Comparison of ENCODE assay signal across 22 mouse cellular contexts in the genomic region with DNA sequence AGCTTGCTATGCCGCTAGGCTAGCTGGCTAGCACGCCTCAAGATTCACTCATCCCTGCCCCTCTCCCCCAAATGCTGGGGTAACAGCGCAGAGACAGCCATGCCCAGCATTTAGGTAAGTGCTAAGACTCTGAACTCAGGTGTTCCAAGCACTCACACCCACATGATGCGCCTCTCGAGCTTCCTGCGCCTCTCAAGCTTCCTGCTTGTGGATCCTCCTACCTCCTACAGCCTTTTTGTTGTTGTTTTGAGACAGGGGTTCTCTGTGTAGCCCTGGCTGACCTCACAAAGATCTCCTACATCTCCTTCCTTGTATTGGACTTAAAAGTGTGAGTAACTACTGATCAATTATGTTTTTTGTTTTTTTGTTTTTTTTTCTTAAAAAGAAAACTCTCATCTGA. TPM values are rescaled to one million over a fixed set of nuclear protein-coding genes. Genes with fewer than 3 reads are reported as not detected.
A peak's percentile ranks its signal among the peaks of the same experiment; 100 is the strongest.
DNase-seq lines count a peak whose midpoint lies in the region; ATAC-seq lines count a peak whose summit lies in the region.
"Had no signal": no experiment of that assay in that cellular context is flagged by ENCODE, and none has a peak within 500 bp of the region (broad histone marks: within the 10 kb centered on the region; RNA-seq: fewer than 3 reads in every experiment).

No protein-coding gene starts in this region.

- DNase-seq in heart, postnatal 14 days: no peak
- no peak for DNase-seq in liver, embryonic 13.5 days
- no peak for DNase-seq in liver
- peak; percentile 52 for DNase-seq in CD4-positive, CD25-positive, alpha-beta regulatory T cell, adult 2 months (ENCODE audit: low read depth, low spot score)
- DNase-seq in naive thymus-derived CD4-positive, alpha-beta T cell, adult 2 months (ENCODE audit: low read depth): peak; percentile 54
- DNase-seq in Muller cell, postnatal 12 days (ENCODE audit: inconsistent ontology term): no peak
- DNase-seq in layer of hippocampus, adult 8-10 months (ENCODE audit: low spot score in 2 of 2): no peak
- DNase-seq: adrenal gland, postnatal 25 days; cerebellum, adult 2 months; forebrain, postnatal 0 days; kidney, postnatal 10 days; right cerebral cortex, postnatal 25 days had no signal

- no peak overlapping the region for H3K9ac ChIP-seq in heart, embryonic 11.5 days (ENCODE audit: low read depth, low read length)
- no peak overlapping the region; the same call in 1 of the 2 replicates for H3K9ac ChIP-seq in liver, embryonic 13.5 days
- H3K9ac ChIP-seq: embryonic facial prominence, embryonic 13.5 days; forebrain, postnatal 0 days; hindbrain, embryonic 13.5 days; liver, embryonic 15.5 days; neural tube, embryonic 13.5 days had no signal

- H3K4me1 ChIP-seq in heart, embryonic 11.5 days (ENCODE audit: control insufficient read depth, insufficient read depth, low read length): peaks cover 64% of the 10 kb centered on the region
- H3K4me1 ChIP-seq in liver, embryonic 13.5 days (replicated peaks): peaks cover 60% of the 10 kb centered on the region

- 90% methylated on average over 6 of the region's 6 CpGs for WGBS in heart, embryonic 11.5 days (ENCODE audit: insufficient replicate concordance)
- 83% methylated on average over 6 of the region's 6 CpGs for WGBS in liver, embryonic 13.5 days (ENCODE audit: insufficient replicate concordance)

- peak overlapping the region; percentile 46; the same call in 1 of the 2 replicates for H3K27ac ChIP-seq in heart, embryonic 11.5 days (ENCODE audit: low read depth, low read length)
- H3K27ac ChIP-seq in liver, embryonic 13.5 days: 0 out of 2 replicates have a peak overlapping the region, but pooled peaks have one; percentile 55
- H3K27ac ChIP-seq: embryonic facial prominence, embryonic 13.5 days; hindbrain, embryonic 13.5 days; layer of hippocampus, adult 2 months; left cerebral cortex, adult 2 months; limb, embryonic 10.5 days; liver, embryonic 15.5 days; neural tube, embryonic 13.5 days had no signal

- H3K4me3 ChIP-seq in heart, embryonic 11.5 days (ENCODE audit: low read depth, low read length): no peak overlapping the region
- H3K4me3 ChIP-seq in liver, embryonic 13.5 days (replicated peaks): no peak overlapping the region
- H3K4me3 ChIP-seq: embryonic facial prominence, embryonic 13.5 days; hindbrain, embryonic 13.5 days; layer of hippocampus, adult 2 months; left cerebral cortex, adult 2 months; limb, embryonic 10.5 days; liver, embryonic 15.5 days; neural tube, embryonic 13.5 days had no signal

- no peaks in the 10 kb centered on the region for H3K27me3 ChIP-seq in heart, embryonic 11.5 days (ENCODE audit: control insufficient read depth, insufficient read depth, low read length)
- H3K27me3 ChIP-seq in liver, embryonic 13.5 days: no peaks in the 10 kb centered on the region
- H3K27me3 ChIP-seq: embryonic facial prominence, embryonic 13.5 days; hindbrain, embryonic 13.5 days; liver, embryonic 15.5 days; neural tube, embryonic 13.5 days; Patski had no signal

- no peak for ATAC-seq in heart, embryonic 11.5 days (replicated peaks; ENCODE audit: insufficient number of reproducible peaks, low FRiP score, low TSS enrichment)
- no peak for ATAC-seq in liver, embryonic 13.5 days (ENCODE audit: low read depth)
- ATAC-seq: forebrain, postnatal 0 days; intestine, postnatal 0 days; Patski had no signal

- intact Hi-C loops in heart, postnatal 14 days (cut with DNase I): no loop called here

- no peak overlapping the region for H3K4me2 ChIP-seq in heart, embryonic 11.5 days
- no peak overlapping the region for H3K4me2 ChIP-seq in liver, embryonic 13.5 days
- H3K4me2 ChIP-seq: embryonic facial prominence, embryonic 13.5 days; hindbrain, embryonic 13.5 days; liver, embryonic 15.5 days; neural tube, embryonic 13.5 days had no signal

- no peaks in the 10 kb centered on the region; the same call in 1 of the 2 replicates for H3K36me3 ChIP-seq in heart, embryonic 11.5 days (ENCODE audit: control insufficient read depth, insufficient read depth, low read length)
- peaks cover 47% of the 10 kb centered on the region for H3K36me3 ChIP-seq in liver, embryonic 13.5 days

- no peaks in the 10 kb centered on the region for H3K9me3 ChIP-seq in heart, embryonic 11.5 days (replicated peaks; ENCODE audit: control insufficient read depth, low read length)
- no peaks in the 10 kb centered on the region for H3K9me3 ChIP-seq in liver, embryonic 13.5 days (replicated peaks)
- H3K9me3 ChIP-seq: embryonic facial prominence, embryonic 13.5 days; hindbrain, embryonic 13.5 days; limb, embryonic 10.5 days; liver, embryonic 15.5 days; neural tube, embryonic 13.5 days had no signal

RNA-seq across cellular contexts. Expression of a gene that starts 6.0 kb away (rescaled TPM):
- 68.1 and 68.4 TPM in 2 replicates for polyA plus RNA-seq in heart, embryonic 11.5 days (2014; fragmentation: Nextera tagmentation; extraction: Ambion mirVana)
- total RNA-seq in heart, postnatal 14 days (2021): 10 to 100 TPM; 30.0 to 33.3 TPM
- 33.1 and 33.3 TPM in 2 replicates for polyA plus RNA-seq in liver, embryonic 13.5 days (2015; fragmentation: Nextera tagmentation; extraction: Ambion mirVana)
- total RNA-seq in layer of hippocampus, adult 8-10 months (2022): 10 to 100 TPM; 25.3 to 27.8 (median 27.1) TPM

RNA-seq across cellular contexts. Expression of a gene that starts 41.4 kb away (rescaled TPM):
- 20.2 and 23.9 TPM in 2 replicates for polyA plus RNA-seq in heart, embryonic 11.5 days (2014; fragmentation: Nextera tagmentation; extraction: Ambion mirVana)
- total RNA-seq in heart, postnatal 14 days (2021): 10 to 100 TPM; 14.5 to 17.4 TPM
- polyA plus RNA-seq in liver, embryonic 13.5 days (2015; fragmentation: Nextera tagmentation; extraction: Ambion mirVana): 8.6 and 10.5 TPM in 2 replicates
- total RNA-seq in layer of hippocampus, adult 8-10 months (2022): 10 to 100 TPM in 3 of 4 experiments, 1 to 10 TPM in 1; 9.4 to 16.6 (median 13.1) TPM

RNA-seq across cellular contexts. Expression of a gene that starts 42.7 kb away (rescaled TPM):
- 31.8 and 33.9 TPM in 2 replicates for polyA plus RNA-seq in heart, embryonic 11.5 days (2014; fragmentation: Nextera tagmentation; extraction: Ambion mirVana)
- total RNA-seq in heart, postnatal 14 days (2021): 10 to 100 TPM; 20.6 to 20.7 TPM
- 25.5 and 28.9 TPM in 2 replicates for polyA plus RNA-seq in liver, embryonic 13.5 days (2015; fragmentation: Nextera tagmentation; extraction: Ambion mirVana)
- total RNA-seq in layer of hippocampus, adult 8-10 months (2022): 10 to 100 TPM; 26.3 to 27.9 (median 27.4) TPM

RNA-seq across cellular contexts. Expression of a gene that starts 58.7 kb away (rescaled TPM):
- polyA plus RNA-seq in heart, embryonic 11.5 days (2014; fragmentation: Nextera tagmentation; extraction: Ambion mirVana): 74.6 and 77.9 TPM in 2 replicates
- total RNA-seq in heart, postnatal 14 days (2021): 10 to 100 TPM; 71.2 to 77.8 TPM
- 157 and 164 TPM in 2 replicates for polyA plus RNA-seq in liver, embryonic 13.5 days (2015; fragmentation: Nextera tagmentation; extraction: Ambion mirVana)
- 10 to 100 TPM; 12.8 to 19.8 (median 16.8) TPM for total RNA-seq in layer of hippocampus, adult 8-10 months (2022)

Comparison
In these comparisons a context has a peak if more than half of its experiments do, and no peak if none do; other contexts are left out.
1. DNase-seq: peak in CD4-positive, CD25-positive, alpha-beta regulatory T cell, adult 2 months (single experiment) and naive thymus-derived CD4-positive, alpha-beta T cell, adult 2 months (single experiment); none in heart, postnatal 14 days (0 of 2), liver, embryonic 13.5 days (single experiment), liver (single experiment), Muller cell, postnatal 12 days (single experiment) and layer of hippocampus, adult 8-10 months (0 of 2).